Mouse (Mus musculus) heart, postnatal 10 days (tissue): ENCODE measurements around the gene Wdr89. TPM values are rescaled to one million over a fixed set of nuclear protein-coding genes. Genes with fewer than 3 reads are reported as not detected.

Experiments
- DNase-seq, 2 experiments: peaks; one replicate each; pipeline ENCODE4 v3.0.0; 2021
- intact Hi-C: fragments of 180-260 bp; cut with DNase I; formaldehyde crosslinking; loops from one replicate; pipeline ENCODE4 v1.15.1; 2025
- total RNA-seq, 2 experiments: library from RNA; stranded (reverse); gene quantifications; 2 replicates each; pipeline ENCODE4 v1.2.3; 2021

The Wdr89 gene
- total RNA-seq, 2 experiments from 2014 or later, result 2.5 to 3.6 TPM

DNA sequence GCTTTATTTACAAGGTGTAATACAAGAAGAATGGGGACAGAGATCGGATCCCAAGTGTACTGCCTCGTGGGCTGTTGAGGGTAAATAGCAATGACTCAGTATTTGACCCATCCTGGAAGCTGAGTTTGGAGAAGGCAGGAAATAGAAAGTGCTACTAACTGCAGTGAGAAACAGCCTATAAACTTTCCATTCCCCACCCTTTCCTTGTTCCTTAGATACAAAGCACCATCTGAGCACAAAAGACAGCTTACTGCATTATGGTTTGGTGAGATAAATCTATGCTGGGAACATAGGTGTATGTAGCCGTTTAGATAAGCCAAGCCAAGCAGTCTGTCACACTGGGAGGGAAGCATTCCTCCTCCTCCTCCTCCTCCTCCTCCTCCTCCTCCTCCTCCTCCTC, 46.5 kb downstream of the Wdr89 start:
- intact Hi-C loops, result no loop called here
- DNase-seq, result no peak

DNA sequence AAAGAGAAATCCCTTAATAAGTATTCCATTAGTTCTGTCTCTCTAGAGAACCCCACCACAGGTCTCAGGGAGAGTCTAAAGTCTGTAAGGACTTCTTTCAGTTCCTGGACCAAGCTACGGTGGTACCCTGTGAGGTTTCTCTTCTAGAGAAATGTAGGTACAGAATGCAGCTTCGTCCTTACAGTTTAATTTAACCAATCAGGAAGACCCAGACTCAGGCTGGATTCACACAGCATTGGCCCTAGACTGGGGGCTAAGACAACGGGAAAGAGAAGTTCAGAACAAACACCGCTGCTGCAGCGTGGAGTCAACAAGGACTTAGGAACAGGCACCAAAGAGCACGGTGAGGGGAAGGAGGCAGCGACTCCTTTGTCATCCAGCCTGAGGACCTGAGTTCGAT, 52.5 kb downstream of the Wdr89 start:
- DNase-seq, result peak in 1 of 2 experiments; percentile 5

DNA sequence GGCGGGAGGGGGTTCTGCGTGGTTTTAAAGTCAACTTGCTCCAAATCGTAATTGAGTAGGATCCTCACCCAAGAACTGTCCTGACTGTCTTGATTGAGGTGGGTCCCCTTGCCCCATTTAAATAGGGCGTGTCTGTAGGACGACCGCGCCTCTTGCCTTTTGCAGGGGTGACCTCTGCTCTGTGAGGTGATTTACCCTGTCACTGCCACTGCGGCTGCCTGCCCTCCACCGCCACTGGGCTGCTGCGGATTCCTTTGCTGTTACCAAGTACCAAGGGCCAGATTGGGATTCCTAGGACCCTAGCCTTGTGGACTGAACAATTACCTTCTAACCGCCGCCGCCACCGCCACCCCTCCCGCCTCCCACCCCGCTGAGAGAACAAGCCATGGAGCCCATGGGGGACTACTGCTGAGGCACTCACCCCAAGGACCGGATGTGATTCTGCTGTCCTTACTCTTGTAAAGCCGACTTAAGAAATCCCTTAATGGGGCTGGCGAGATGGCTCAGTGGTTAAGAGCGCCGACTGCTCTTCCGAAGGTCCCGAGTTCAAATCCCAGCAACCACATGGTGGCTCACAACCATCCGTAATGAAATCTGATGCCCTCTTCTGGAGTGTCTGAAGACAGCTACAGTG, 53.1 kb downstream of the Wdr89 start:
- DNase-seq, result peak; percentile 57 to 66
- intact Hi-C loops, result no loop called here

More for the DNA sequence above, 52.5 kb downstream of the Wdr89 start:
- intact Hi-C loops, result no loop called here

DNA sequence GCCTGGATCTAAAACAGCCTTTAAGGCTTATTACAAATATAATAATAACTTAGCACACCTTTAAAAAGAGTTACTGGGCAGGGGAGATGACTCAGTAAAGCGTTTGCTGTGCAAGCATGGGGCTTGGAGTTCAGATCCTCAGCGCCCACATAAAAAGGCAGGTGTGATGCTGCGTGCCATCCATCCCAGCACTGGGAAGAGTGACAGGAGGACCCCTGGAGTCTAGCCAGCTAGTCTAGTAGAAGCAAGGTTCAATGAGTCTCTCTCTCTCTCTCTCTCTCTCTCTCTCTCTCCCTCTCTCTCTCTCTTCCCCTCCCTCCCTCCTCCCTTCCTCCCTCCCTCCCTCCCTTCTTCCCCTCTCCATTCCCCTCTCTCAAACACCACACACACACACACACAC, 53.8 kb downstream of the Wdr89 start:
- DNase-seq, result peak; percentile 19 to 26
- intact Hi-C loops, result no loop called here

DNA sequence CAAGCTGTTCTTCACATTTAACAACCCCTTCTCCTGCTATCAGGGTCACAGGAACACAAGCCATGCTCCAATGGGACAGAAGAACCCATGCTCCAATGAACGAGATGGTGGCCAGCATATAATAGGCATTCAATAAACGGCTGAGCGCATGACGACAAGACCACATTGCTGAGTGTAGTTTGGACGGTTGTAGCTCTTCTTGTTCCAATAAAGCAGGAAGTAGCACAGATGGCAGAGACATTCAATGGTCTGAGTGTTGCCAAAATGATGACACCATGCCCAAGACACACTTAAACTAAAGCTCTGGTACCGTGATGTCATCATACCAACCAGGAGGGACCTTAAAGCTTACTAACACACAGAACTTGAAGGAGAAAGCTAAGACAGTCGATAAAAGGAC, 56.6 kb downstream of the Wdr89 start:
- no peak for DNase-seq
- intact Hi-C loops, result no loop called here

DNA sequence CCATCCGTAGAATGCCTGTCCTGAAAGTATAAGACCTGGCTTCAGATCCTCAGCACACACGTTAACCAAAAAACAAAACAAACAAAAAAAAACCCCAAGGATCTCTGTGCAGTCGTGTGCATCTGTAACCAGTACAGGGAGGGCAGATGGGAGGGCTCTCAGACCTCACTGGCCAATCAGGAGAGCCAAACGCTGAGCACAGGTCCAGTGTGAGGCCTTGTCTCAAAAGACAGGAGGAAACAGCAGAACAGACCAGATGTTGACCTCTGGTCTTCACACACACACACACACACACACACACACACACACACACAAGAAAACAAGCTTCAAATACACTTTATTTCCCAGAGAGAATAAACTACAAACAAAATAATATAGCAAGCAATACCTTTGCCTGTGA, 69.8 kb downstream of the Wdr89 start:
- intact Hi-C loops, result loop anchor here (5.0 kb wide), 3 partner anchors 68 to 173 kb away; partner anchors contain the start of genes Sgpp1 and Wdr89
- peak; percentile 21 to 36 for DNase-seq

DNA sequence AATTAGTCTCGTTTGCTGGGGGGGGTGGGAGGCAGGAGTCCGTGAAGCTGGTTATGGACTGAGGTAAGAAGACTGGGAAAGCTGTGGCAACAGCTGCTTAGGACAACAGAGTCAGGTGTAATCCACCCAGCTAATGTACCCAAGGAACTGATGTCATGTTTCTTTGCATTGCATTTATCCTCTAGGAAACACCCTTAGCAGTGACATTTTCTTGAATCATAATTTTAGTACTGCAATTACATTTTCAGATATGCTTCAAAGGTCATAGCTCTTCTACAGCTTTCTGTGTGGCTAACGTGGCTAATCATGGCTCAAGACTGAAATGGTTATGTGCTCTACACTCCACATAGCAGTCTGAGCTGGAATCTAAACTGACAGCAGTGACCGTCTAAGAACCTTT, 70.3 kb downstream of the Wdr89 start:
- DNase-seq, result no peak
- intact Hi-C loops, result loop anchor here (5.0 kb wide), 3 partner anchors 68 to 173 kb away; partner anchors contain the start of genes Sgpp1 and Wdr89

DNA sequence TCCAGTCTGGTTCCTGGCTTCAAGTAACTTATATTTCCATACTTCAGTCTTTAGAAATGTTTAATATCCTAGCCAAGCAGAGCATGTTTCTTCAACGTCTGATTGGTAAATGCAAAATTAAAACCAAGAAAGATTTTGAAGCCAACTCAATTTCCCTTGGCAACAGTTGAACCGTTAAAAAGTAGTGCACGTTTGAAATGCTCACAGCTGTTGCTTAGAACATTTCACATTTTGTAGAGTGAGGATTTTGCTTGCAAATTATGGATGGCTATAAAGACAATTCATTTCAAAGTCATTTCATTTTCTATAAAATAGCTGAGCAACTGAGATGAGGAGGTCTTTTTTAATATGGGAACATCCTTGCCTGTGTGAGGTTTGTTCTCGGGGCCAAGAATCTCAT, 71.6 kb downstream of the Wdr89 start:
- intact Hi-C loops, result loop anchor here (2.0 to 5.0 kb wide), 4 partner anchors 70 to 175 kb away; partner anchors contain the start of genes Sgpp1 and Wdr89
- no peak for DNase-seq

DNA sequence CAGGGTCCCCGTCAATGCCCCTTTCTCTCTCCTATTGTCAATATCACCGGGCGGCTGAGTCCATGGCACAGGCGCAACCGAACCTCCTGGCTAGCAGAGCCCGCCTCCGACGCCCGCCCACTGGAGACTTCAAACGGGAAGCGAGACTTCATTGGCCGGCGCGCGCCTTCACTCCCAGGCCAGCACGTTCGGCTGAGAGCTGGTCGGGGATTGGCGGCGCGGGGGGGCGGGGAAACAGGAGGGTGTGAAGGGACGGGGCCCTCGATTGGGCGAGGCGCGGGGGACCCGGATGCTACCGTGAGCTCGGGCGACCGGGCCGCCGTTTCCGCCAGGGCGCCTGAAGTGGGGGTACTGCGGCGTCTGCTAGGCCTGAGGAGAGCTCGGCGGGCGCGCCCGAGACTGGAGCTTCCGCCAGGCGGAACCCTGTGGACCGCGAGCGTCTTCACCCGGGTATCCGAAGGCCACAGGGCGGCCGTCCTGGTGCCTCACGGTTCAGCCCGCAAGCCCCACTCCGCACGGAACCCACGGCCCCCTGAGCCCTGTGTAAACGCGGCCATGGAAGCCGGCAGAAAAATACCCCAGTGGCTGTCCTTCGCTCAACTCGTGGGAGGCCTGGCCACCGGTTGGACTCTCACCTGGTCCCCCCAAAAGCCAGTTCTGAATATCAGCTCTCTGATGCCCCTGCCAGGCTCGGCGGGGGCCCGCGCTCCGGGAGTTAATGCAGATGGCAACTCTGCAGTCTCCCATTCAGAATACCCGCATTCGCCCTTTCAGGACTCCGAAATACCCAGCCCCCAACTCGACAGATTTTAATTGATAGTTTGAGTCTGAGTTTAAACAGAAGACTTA, 73.0 kb downstream of the Wdr89 start, which contains the start of gene Ppp2r5e:
Ppp2r5e (minus strand) TSS at position 92 of the 849 bp plus-strand sequence.
- intact Hi-C loops, result loop anchor here (2.0 to 5.0 kb wide), 4 partner anchors 71 to 176 kb away; partner anchors contain the start of genes Sgpp1 and Wdr89
- peak; percentile 99 for DNase-seq

DNA sequence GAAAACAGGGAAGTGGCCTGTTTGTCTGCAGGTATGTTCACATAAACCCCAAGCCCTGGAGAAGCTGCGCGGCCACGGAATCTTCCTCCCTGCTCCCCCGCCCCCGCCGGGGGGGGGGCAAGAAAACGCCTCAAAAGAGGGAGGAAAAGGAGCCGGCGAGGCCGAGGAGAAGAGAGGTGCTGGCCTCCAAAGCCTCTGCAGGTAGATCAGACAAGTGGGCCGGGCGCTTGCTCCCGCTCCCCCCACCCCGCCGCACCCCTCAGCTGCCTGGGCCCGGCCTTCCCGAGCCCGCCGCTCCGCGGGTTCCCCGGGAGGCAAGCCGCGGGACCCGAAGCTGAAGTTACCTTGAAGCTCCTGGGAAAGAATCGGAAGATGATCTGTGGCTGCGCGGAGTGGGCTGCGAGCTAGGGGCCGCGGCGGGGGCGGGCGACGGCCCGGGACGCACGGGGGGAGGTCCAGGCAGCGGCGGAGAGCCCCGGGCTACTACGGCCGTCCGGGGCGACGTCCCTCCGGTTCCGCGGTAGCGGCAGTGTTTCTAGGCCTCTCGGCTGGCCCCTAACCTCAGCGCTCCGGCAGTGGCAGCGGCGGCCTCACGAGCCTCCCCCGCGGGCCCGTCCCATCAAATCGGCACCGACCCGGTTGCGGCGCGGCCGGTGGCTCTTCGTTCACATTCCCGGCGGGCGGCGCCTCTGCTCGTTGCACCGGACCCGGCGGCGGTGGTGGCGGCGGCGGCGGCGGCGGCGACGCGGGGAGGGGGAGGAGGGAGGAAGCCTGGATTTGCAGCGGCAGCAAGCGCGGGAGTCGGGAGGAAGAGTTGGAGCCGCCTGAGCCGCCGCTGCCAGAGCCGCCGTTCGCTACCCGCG, 73.8 kb downstream of the Wdr89 start:
- DNase-seq, result no peak
- intact Hi-C loops, result loop anchor here (2.0 to 5.0 kb wide), 4 partner anchors 72 to 177 kb away; partner anchors contain the start of genes Sgpp1 and Wdr89

DNA sequence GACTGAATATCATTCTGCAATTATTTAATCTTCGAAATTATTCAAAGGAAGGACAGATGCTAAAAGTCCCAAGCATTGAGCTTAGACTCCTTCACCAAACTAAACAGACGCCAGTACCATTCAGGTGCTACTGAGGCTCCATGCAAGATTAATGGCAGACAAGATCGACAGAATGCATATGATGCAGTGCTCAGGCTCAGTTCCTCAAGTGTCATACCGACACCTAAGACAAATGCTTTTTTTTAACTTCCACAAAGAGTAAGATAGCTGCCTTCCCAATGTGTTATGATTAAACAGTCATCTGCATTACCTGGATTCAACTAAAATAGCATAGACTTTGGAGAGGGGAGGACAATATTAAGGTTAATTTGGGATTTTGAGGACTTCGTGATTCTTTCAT, 74.9 kb downstream of the Wdr89 start:
- no peak for DNase-seq

DNA sequence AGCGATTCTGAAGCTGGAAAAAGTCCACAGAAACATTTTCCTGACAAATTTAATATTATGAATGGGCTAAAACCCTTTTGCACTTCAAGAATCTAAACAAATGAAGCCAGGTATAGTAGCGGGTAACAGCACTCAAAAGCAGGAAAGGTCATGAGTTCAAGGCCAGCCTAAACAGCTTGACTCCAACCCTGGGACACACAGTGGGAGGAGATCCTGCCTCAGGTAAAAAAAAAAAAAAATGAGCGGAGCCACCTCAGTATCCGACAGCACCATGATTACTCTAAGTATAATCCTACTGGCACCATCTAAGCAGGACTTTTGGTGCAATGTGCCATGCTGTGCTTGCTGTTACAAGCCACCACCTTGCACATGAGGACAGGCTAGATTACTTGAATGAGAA, 75.5 kb downstream of the Wdr89 start:
- intact Hi-C loops, result no loop called here
- no peak for DNase-seq

More for the DNA sequence above, 74.9 kb downstream of the Wdr89 start:
- intact Hi-C loops, result no loop called here

DNA sequence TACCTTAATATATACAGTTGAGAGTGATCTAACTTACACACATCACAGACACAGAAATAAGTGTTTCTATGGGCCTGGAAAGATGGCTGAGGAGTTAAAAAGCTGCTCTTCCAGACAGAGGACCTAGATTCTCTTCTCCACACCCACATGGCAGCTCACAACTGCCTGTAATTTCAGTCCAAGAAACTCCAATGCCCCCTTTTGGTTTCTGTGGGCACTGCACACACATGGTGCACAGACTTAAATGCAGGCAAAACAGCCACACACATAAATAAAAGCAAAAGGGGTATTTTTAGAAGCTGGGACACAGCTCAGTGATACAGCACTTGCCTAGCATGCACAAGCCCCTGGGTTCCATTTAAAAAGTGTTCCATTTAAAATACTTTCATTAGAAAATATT, 81.8 kb downstream of the Wdr89 start:
- no peak for DNase-seq
- intact Hi-C loops, result no loop called here

DNA sequence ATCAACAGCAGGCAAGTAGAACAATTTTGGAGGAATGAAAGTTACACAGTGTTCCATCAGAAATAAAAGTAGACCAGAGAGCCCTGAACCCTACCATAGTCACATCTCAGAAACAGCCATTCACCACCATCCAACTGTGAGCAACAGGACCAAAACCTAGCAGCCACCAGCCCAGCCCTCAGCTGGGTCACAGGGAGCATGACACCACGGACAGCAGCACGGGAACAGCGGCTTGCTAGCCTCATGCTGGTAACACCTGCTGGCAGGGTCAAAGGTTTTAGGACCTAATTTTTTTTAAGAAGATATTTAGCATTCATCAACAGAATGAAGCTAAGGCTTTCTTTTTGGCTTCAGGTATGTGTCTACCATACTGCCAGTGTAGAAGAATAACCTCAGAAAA, 85.6 kb downstream of the Wdr89 start:
- intact Hi-C loops, result no loop called here
- no peak for DNase-seq

Other genes starting within 250 kb of the Wdr89 start
- 10 to 100 TPM; 35.4 to 36.9 TPM for gene Ppp2r5e, start 73.3 kb downstream of the Wdr89 start, total RNA-seq
- gene Sgpp1, start 66.2 kb upstream of the Wdr89 start, total RNA-seq, result 10 to 100 TPM; 17.9 to 20.8 TPM
- gene Syne2, start 148.6 kb upstream of the Wdr89 start, total RNA-seq, result 10 to 100 TPM; 55.8 to 59.1 TPM